Mouse (Mus musculus): ENCODE results near the gene Eml6. TPM values are rescaled to one million over a fixed set of nuclear protein-coding genes. Genes with fewer than 3 reads are reported as not detected.

The Eml6 gene
- total and polyA plus RNA-seq, 3 experiments = under 0.01 to 0.22 TPM; not detected in 1

DNA sequence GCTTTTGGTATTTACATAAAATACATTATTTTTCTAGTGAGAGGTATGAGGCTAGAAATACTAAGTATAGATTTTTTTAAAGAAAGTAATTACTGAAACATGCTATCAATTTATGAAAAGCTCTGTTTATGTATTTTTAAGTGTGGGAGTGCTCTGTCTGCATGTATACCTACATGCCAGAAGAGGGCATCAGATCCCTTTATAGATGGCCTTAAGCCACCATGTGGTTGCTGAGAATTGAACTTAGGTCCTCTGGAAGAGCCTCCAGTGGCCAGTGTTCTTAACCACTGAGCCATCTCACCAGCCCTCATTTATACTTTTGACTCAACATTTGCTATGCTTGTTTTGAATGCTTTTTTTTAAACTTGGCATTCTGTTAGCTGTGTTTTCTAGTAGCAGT lies 316.3 kb downstream of the Eml6 start:
- DNase-seq (ENCODE audit: low spot score) = no peak
- no peaks in the 10 kb centered on the region for H3K9me3 ChIP-seq (replicated peaks)
- H3K4me1 ChIP-seq (ENCODE audit: insufficient read depth, low read depth, low read length) = peaks cover 2% of the 10 kb centered on the region; the same call in 1 of the 2 replicates
- no peak for TF ChIP-seq POLR2AphosphoS5 (IDR thresholded peaks at IDR 0.05; ENCODE audit: insufficient replicate concordance, low read depth, low read length)
- TF ChIP-seq GATA2 (IDR thresholded peaks at IDR 0.05; ENCODE audit: borderline replicate concordance, low read depth, low read length) = no peak
- no peak for TF ChIP-seq TAL1 (conservative IDR thresholded peaks at IDR 0.05; ENCODE audit: low read depth, low read length)
- no peak for TF ChIP-seq GATA1 (IDR thresholded peaks at IDR 0.05; ENCODE audit: borderline replicate concordance, low read length)
- no peak for TF ChIP-seq CTCF (IDR thresholded peaks at IDR 0.05; ENCODE audit: low read depth, low read length)
- ATAC-seq (ENCODE audit: extremely low read depth, insufficient number of reproducible peaks, low FRiP score, poor library complexity, severe bottlenecking) = no peak
- no peaks in the 10 kb centered on the region for H3K27me3 ChIP-seq (ENCODE audit: insufficient read depth, low read length)
- no peak overlapping the region for H3K4me3 ChIP-seq (ENCODE audit: low read depth, low read length)
- H3K36me3 ChIP-seq (replicated peaks) = peaks cover 28% of the 10 kb centered on the region

DNA sequence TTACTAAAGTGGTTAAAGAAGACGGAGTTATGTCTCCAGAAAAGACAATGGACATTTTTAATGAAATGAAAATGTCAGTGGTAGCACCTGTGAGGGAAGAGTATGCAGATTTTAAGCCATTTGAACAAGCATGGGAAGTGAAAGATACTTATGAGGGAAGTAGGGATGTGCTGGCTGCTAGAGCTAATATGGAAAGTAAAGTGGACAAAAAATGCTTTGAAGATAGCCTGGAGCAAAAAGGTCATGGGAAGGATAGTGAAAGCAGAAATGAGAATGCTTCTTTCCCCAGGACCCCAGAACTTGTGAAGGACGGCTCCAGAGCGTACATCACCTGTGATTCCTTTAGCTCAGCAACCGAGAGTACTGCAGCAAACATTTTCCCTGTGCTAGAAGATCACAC lies 319.0 kb downstream of the Eml6 start:
- Histone ChIP-seq H3K27me3 (ENCODE audit: insufficient read depth, low read length) (no peaks in the 10 kb centered on the region), H3K4me1 (ENCODE audit: insufficient read depth, low read depth, low read length) (peaks cover 3% of the 10 kb centered on the region; the same call in 1 of the 2 replicates), H3K36me3 (replicated peaks) (peaks cover 29% of the 10 kb centered on the region), H3K9me3 (replicated peaks) (no peaks in the 10 kb centered on the region), H3K4me3 (ENCODE audit: low read depth, low read length) (no peak overlapping the region)
- ATAC-seq (ENCODE audit: extremely low read depth, insufficient number of reproducible peaks, low FRiP score, poor library complexity, severe bottlenecking) (no peak), DNase-seq (ENCODE audit: low spot score) (no peak)
- TF ChIP-seq GATA1 (IDR thresholded peaks at IDR 0.05; ENCODE audit: borderline replicate concordance, low read length) (no peak), POLR2AphosphoS5 (IDR thresholded peaks at IDR 0.05; ENCODE audit: insufficient replicate concordance, low read depth, low read length) (no peak)

DNA sequence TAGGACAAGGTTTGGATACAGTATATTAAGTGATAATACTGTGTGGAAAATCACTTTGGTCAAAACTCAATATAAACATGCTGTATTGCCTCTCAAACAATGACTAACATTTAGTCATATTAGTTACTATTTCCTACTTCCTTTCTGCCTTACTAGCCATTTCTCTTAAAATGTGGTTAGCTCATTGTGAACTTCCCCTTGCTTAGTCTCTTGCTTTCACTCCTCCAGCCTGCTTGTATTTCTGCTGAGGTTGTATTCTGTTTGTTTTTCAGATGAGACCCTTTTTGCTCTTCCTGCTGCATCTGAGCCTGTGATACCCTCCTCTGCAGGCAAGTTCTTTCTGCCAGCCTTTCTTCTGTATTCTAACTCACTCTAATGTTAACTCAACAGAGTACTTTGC lies 320.6 kb downstream of the Eml6 start:
- no peak for TF ChIP-seq GATA1 (IDR thresholded peaks at IDR 0.05; ENCODE audit: borderline replicate concordance, low read length)
- TF ChIP-seq POLR2AphosphoS5 (IDR thresholded peaks at IDR 0.05; ENCODE audit: insufficient replicate concordance, low read depth, low read length) = no peak
- no peak for TF ChIP-seq CTCF (IDR thresholded peaks at IDR 0.05; ENCODE audit: low read depth, low read length)
- TF ChIP-seq TAL1 (conservative IDR thresholded peaks at IDR 0.05; ENCODE audit: low read depth, low read length) = no peak
- no peak for TF ChIP-seq GATA2 (IDR thresholded peaks at IDR 0.05; ENCODE audit: borderline replicate concordance, low read depth, low read length)
- peaks cover 3% of the 10 kb centered on the region; the same call in 1 of the 2 replicates for H3K4me1 ChIP-seq (ENCODE audit: insufficient read depth, low read depth, low read length)
- ATAC-seq (ENCODE audit: extremely low read depth, insufficient number of reproducible peaks, low FRiP score, poor library complexity, severe bottlenecking) (no peak), DNase-seq (ENCODE audit: low spot score) (no peak)
- peaks cover 24% of the 10 kb centered on the region for H3K36me3 ChIP-seq (replicated peaks)
- no peaks in the 10 kb centered on the region for H3K27me3 ChIP-seq (ENCODE audit: insufficient read depth, low read length)
- H3K9me3 ChIP-seq (replicated peaks) = no peaks in the 10 kb centered on the region
- H3K4me3 ChIP-seq (ENCODE audit: low read depth, low read length) = no peak overlapping the region

DNA sequence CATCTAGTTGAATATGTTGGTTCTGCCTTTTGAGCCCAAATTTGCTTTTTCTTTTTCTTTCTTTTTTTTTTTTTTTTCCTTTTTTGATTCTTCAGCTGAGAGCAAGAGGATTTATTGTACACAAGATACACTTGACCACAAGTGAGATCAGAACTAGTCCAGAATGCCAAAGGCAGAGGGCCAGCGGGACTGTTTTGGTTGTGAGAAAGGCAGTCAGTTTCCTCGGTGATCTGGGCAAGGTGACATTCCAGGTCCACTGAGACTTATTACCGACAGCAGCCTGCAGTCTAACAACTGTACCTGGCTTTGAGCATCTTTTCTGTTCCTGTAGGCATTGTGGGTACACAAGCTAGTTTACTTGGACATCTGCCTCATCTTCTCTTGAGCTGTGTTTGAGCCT lies 323.1 kb downstream of the Eml6 start:
- no peak for TF ChIP-seq TAL1 (conservative IDR thresholded peaks at IDR 0.05; ENCODE audit: low read depth, low read length)
- TF ChIP-seq GATA2 (IDR thresholded peaks at IDR 0.05; ENCODE audit: borderline replicate concordance, low read depth, low read length) = no peak
- no peak for TF ChIP-seq GATA1 (IDR thresholded peaks at IDR 0.05; ENCODE audit: borderline replicate concordance, low read length)
- no peak for TF ChIP-seq POLR2AphosphoS5 (IDR thresholded peaks at IDR 0.05; ENCODE audit: insufficient replicate concordance, low read depth, low read length)
- no peak for TF ChIP-seq CTCF (IDR thresholded peaks at IDR 0.05; ENCODE audit: low read depth, low read length)
- peaks cover 16% of the 10 kb centered on the region for H3K36me3 ChIP-seq (replicated peaks)

DNA sequence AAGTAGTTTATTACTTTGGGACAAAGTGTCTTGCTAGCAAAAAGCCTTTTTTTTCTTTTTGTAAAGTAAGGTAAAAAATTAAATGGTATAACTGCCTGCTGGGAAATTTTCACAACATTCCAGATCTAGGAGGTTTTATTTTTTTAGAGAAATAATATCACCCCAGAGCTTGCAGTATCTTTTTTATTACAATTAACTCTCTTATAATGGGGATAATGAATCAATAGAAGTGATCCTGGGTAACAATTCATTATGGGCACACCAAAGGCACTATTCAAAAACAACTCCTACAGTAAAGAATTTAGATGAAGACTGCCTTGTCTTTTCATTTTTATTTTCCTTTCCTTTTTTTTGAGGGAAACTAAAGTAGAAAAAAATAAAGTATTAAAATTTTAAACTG lies 331.1 kb downstream of the Eml6 start:
- H3K4me3 ChIP-seq (ENCODE audit: low read depth, low read length) = no peak overlapping the region

More for the DNA sequence above, 323.1 kb downstream of the Eml6 start:
- no peak overlapping the region for H3K4me3 ChIP-seq (ENCODE audit: low read depth, low read length)
- DNase-seq (ENCODE audit: low spot score) (no peak), ATAC-seq (ENCODE audit: extremely low read depth, insufficient number of reproducible peaks, low FRiP score, poor library complexity, severe bottlenecking) (no peak)
- no peaks in the 10 kb centered on the region for H3K9me3 ChIP-seq (replicated peaks)
- no peaks in the 10 kb centered on the region for H3K27me3 ChIP-seq (ENCODE audit: insufficient read depth, low read length)
- peaks cover 3% of the 10 kb centered on the region; the same call in 1 of the 2 replicates for H3K4me1 ChIP-seq (ENCODE audit: insufficient read depth, low read depth, low read length)

DNA sequence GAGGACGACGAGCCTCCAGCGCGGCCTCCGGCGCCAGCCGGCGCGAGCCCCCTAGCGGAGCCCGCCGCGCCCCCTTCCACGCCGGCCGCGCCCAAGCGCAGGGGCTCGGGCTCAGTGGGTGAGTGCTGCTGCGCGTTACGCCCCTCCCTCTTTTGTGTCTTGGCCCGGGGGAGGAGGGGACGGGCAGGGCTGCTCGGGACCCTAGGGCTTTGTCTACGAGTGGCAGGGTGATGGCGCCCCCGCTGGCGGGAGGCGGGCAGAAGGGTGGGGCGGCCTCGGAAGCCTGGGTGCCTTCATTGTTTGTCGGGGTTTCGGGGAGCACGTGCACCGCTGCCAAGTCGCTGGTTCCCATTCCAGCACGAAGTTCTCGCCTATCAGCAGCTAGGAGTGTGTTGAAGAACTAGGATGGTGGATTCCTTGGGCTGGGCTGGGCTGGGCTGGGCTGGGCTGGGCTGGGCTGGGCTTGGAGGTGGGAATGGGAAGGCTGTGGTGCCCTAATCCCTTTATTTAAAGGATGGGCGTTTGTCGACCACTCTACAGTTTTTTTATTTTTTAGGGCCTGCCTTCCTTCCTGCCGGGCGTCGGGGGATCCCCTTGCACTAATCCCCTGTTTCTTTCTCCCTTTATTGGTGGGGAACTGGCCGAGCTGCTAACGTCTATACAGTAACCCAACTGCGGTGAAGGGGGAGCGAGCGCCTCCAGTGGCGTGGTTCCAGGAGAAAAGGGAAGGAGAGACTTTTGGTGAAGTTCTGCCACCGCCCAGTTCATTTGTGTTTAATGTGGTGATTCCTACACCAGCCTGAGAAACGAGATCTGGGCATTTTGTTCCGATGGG lies 332.0 kb downstream of the Eml6 start:
- peak; percentile 29 for ATAC-seq (ENCODE audit: extremely low read depth, insufficient number of reproducible peaks, low FRiP score, poor library complexity, severe bottlenecking)
- Histone ChIP-seq H3K36me3 (replicated peaks) (peaks cover 7% of the 10 kb centered on the region), H3K4me1 (ENCODE audit: insufficient read depth, low read depth, low read length) (peaks cover 8% of the 10 kb centered on the region), H3K27me3 (ENCODE audit: insufficient read depth, low read length) (peaks cover 3% of the 10 kb centered on the region), H3K4me3 (ENCODE audit: low read depth, low read length) (peak overlapping the region; percentile 85), H3K9me3 (replicated peaks) (no peaks in the 10 kb centered on the region)
- DNase-seq (ENCODE audit: low spot score) = peak; percentile 81
- TF ChIP-seq GATA2 (IDR thresholded peaks at IDR 0.05; ENCODE audit: borderline replicate concordance, low read depth, low read length) = no peak
- no peak for TF ChIP-seq POLR2AphosphoS5 (IDR thresholded peaks at IDR 0.05; ENCODE audit: insufficient replicate concordance, low read depth, low read length)
- no peak for TF ChIP-seq GATA1 (IDR thresholded peaks at IDR 0.05; ENCODE audit: borderline replicate concordance, low read length)
- TF ChIP-seq TAL1 (conservative IDR thresholded peaks at IDR 0.05; ENCODE audit: low read depth, low read length) = no peak
- TF ChIP-seq CTCF (IDR thresholded peaks at IDR 0.05; ENCODE audit: low read depth, low read length) = peak; percentile 28

More for the DNA sequence above, 331.1 kb downstream of the Eml6 start:
- no peaks in the 10 kb centered on the region for H3K27me3 ChIP-seq (ENCODE audit: insufficient read depth, low read length)
- H3K36me3 ChIP-seq (replicated peaks) = peaks cover 7% of the 10 kb centered on the region
- H3K4me1 ChIP-seq (ENCODE audit: insufficient read depth, low read depth, low read length) = peaks cover 8% of the 10 kb centered on the region
- no peak for DNase-seq (ENCODE audit: low spot score)
- TF ChIP-seq GATA1 (IDR thresholded peaks at IDR 0.05; ENCODE audit: borderline replicate concordance, low read length) (no peak), TAL1 (conservative IDR thresholded peaks at IDR 0.05; ENCODE audit: low read depth, low read length) (no peak)
- ATAC-seq (ENCODE audit: extremely low read depth, insufficient number of reproducible peaks, low FRiP score, poor library complexity, severe bottlenecking) = no peak
- H3K9me3 ChIP-seq (replicated peaks) = no peaks in the 10 kb centered on the region

Other genes with a start within 250 kb of the Eml6 start
- gene 4931440F15Rik, start 200.4 kb downstream of the Eml6 start, total RNA-seq (2014; fragmentation: Nextera tagmentation) = not detected in 2 replicates
- 0.06 and 0.16 TPM in 2 replicates for gene 4931440F15Rik, start 200.4 kb downstream of the Eml6 start, total RNA-seq (2017)
- gene 4931440F15Rik, start 200.4 kb downstream of the Eml6 start, polyA plus RNA-seq (2012) = not detected in 2 replicates
- 90.2 and 95.8 TPM in 2 replicates for gene Sptbn1, start 242.1 kb upstream of the Eml6 start, total RNA-seq (2014; fragmentation: Nextera tagmentation)
- 68.9 and 84.1 TPM in 2 replicates for gene Sptbn1, start 242.1 kb upstream of the Eml6 start, total RNA-seq (2017)
- 5.1 and 7.7 TPM in 2 replicates for gene Sptbn1, start 242.1 kb upstream of the Eml6 start, polyA plus RNA-seq (2012)

Data from G1E (cell line).